27 mouse cellular contexts compared by ENCODE assay signal in the genomic region with DNA sequence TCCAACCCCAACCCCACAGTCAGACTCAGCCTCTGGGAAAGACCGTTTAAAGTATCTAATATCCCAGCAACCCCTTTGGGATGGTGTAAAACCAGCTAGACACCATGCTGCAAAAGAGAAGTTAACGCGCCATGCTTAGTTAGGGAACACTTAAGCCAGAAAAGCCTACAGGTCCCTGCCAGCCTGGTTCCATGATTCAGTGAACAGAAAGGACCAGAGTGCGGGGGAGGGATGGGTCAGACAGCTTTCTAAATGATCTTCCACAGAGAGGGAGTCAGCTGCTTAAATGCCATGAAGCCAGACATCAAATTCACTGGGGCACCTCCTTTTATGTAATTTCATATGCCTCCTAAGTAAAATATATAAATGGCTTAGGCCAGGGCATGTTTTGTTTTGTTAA.
DNase-seq lines count a peak whose midpoint lies in the region; ATAC-seq and TF ChIP-seq lines count a peak whose summit lies in the region.
"Had no signal": no experiment of that assay in that cellular context is flagged by ENCODE, and none has a peak within 500 bp of the region (broad histone marks: within the 10 kb centered on the region; RNA-seq: fewer than 3 reads in every experiment).

No protein-coding gene starts in this region.

- no peaks in the 10 kb centered on the region for H3K27me3 ChIP-seq in kidney, embryonic 14.5 days (ENCODE audit: control insufficient read depth, insufficient read depth, low read length)
- H3K27me3 ChIP-seq: embryonic facial prominence, embryonic 12.5 days; forebrain, embryonic 12.5 days; hindbrain, embryonic 13.5 days; limb, embryonic 12.5 days; liver, embryonic 12.5 days had no signal

- no peak for TF ChIP-seq CTCF in left cerebral cortex, adult 2 months (IDR thresholded peaks at IDR 0.05)

- H3K4me3 ChIP-seq in kidney, embryonic 14.5 days (ENCODE audit: low read length) = no peak overlapping the region
- no peak overlapping the region for H3K4me3 ChIP-seq in left cerebral cortex, adult 2 months
- H3K4me3 ChIP-seq: embryonic facial prominence, embryonic 12.5 days; erythroblast, embryonic 14.5 days; forebrain, embryonic 12.5 days; gastrocnemius, adult 2 months; hindbrain, embryonic 13.5 days; limb, embryonic 12.5 days; liver, embryonic 12.5 days had no signal

- intact Hi-C loops in left cerebral cortex, adult 2 months (cut with DNase I) = no loop called here

- ATAC-seq in cerebellum, adult (ENCODE audit: insufficient number of reproducible peaks, low FRiP score, low TSS enrichment) = no peak
- peak; percentile 72; the same call in 1 of the 2 replicates for ATAC-seq in kidney, embryonic 14.5 days (ENCODE audit: low FRiP score, low TSS enrichment)
- ATAC-seq: inflammation-experienced regulatory T-cells, adult 6 months; liver, embryonic 12.5 days had no signal

- H3K9me3 ChIP-seq in kidney, embryonic 14.5 days (ENCODE audit: control insufficient read depth, low read length) = peaks cover 10% of the 10 kb centered on the region
- H3K9me3 ChIP-seq: embryonic facial prominence, embryonic 12.5 days; hindbrain, embryonic 13.5 days had no signal

- WGBS in kidney, embryonic 14.5 days = 56% methylated on average over 4 of the region's 4 CpGs

- no peaks in the 10 kb centered on the region for H3K36me3 ChIP-seq in kidney, embryonic 14.5 days (ENCODE audit: control insufficient read depth, insufficient read depth, low read length)
- H3K36me3 ChIP-seq: embryonic facial prominence, embryonic 12.5 days; forebrain, embryonic 12.5 days; hindbrain, embryonic 13.5 days; limb, embryonic 12.5 days; liver, embryonic 12.5 days had no signal

- H3K27ac ChIP-seq in kidney, embryonic 14.5 days (ENCODE audit: low read depth, low read length) = no peak overlapping the region
- H3K27ac ChIP-seq in left cerebral cortex, adult 2 months = peak overlapping the region; percentile 34; the same call in 1 of the 2 replicates
- H3K27ac ChIP-seq: embryonic facial prominence, embryonic 12.5 days; forebrain, embryonic 12.5 days; gastrocnemius, adult 2 months; hindbrain, embryonic 13.5 days; limb, embryonic 12.5 days; liver, embryonic 12.5 days; stomach, postnatal 0 days had no signal

- no peak overlapping the region for H3K4me2 ChIP-seq in kidney, embryonic 14.5 days (replicated peaks; ENCODE audit: low read depth, low read length)
- H3K4me2 ChIP-seq: embryonic facial prominence, embryonic 12.5 days; forebrain, embryonic 12.5 days; hindbrain, embryonic 13.5 days; limb, embryonic 12.5 days; liver, embryonic 12.5 days; midbrain, embryonic 11.5 days had no signal

- H3K9ac ChIP-seq in kidney, embryonic 14.5 days (ENCODE audit: low read depth, low read length) = no peak overlapping the region
- H3K9ac ChIP-seq: embryonic facial prominence, embryonic 12.5 days; forebrain, embryonic 12.5 days; hindbrain, embryonic 13.5 days; limb, embryonic 12.5 days; liver, embryonic 12.5 days had no signal

- H3K4me1 ChIP-seq in kidney, embryonic 14.5 days (ENCODE audit: control insufficient read depth, insufficient read depth, low read length) = 0 out of 2 replicates have a peak, but pooled peaks cover 3% of the 10 kb centered on the region
- H3K4me1 ChIP-seq: embryonic facial prominence, embryonic 12.5 days; forebrain, embryonic 12.5 days; limb, embryonic 12.5 days; liver, embryonic 12.5 days had no signal

- peak; percentile 31 to 45 for DNase-seq in cerebellum, postnatal 25 days
- no peak for DNase-seq in kidney, postnatal 10 days
- DNase-seq in left cerebral cortex, adult 2 months (ENCODE audit: extremely low spot score in 1 of 2, low spot score in 2 of 2) = no peak
- DNase-seq in left cerebral cortex, adult 18-20 months (ENCODE audit: low spot score in 2 of 2) = no peak
- peak; percentile 3 for DNase-seq in urinary bladder, postnatal 14 days (ENCODE audit: low spot score)
- no peak for DNase-seq in urinary bladder, postnatal 25 days (ENCODE audit: low spot score)
- DNase-seq: adrenal gland, postnatal 36 days; cerebellum, adult 11-12 months; cerebellum, postnatal 36 days; gastrocnemius, adult 2 months; kidney, postnatal 14 days; lung, adult 18-20 months; lung, postnatal 10 days; right cerebral cortex, postnatal 14 days; thymus, adult 2 months; thymus, postnatal 4 days had no signal

Comparison
In these comparisons a context has a peak if more than half of its experiments do, and no peak if none do; other contexts are left out.
1. DNase-seq: peak in cerebellum, postnatal 25 days (2 of 2) and urinary bladder, postnatal 14 days (single experiment); none in kidney, postnatal 10 days (single experiment), left cerebral cortex, adult 2 months (0 of 2), left cerebral cortex, adult 18-20 months (0 of 2) and urinary bladder, postnatal 25 days (single experiment).